Mouse (Mus musculus) neural tube, embryonic 15.5 days (tissue): ENCODE data around the gene Maoa. TPM values are rescaled to one million over a fixed set of nuclear protein-coding genes. Genes with fewer than 3 reads are reported as not detected.

ENCODE experiments used
- ATAC-seq: fragments of 200-750 bp; cut with Nextera tagmentation; 2 replicates; pipeline ENCODE4 v1.8.0; 2017; ENCODE audit warnings: mild to moderate bottlenecking, moderate TSS enrichment, moderate library complexity; ENCODE audit not compliant: low FRiP score
- H3K27ac ChIP-seq: fragments of 300-500 bp; sonication (generic); replicated peaks from 2 replicates; pipeline ENCODE4 v1.5.1; 2015; ENCODE audit warnings: mild to moderate bottlenecking, inconsistent platforms
- H3K27me3 ChIP-seq: fragments of 300-500 bp; sonication (generic); replicated peaks from 2 replicates; pipeline ENCODE4 v1.6.1; 2015; ENCODE audit warnings: inconsistent platforms
- H3K36me3 ChIP-seq: fragments of 300-500 bp; sonication (generic); 2 replicates; pipeline ENCODE4 v1.6.1; 2015; ENCODE audit warnings: inconsistent platforms
- H3K4me1 ChIP-seq: fragments of 300-500 bp; sonication (generic); 2 replicates; pipeline ENCODE4 v1.6.1; 2015; ENCODE audit warnings: inconsistent platforms
- H3K4me2 ChIP-seq: fragments of 300-500 bp; sonication (generic); 2 replicates; pipeline ENCODE4 v1.6.1; 2015; ENCODE audit warnings: inconsistent platforms, mild to moderate bottlenecking, moderate library complexity
- H3K4me3 ChIP-seq: fragments of 300-500 bp; sonication (generic); replicated peaks from 2 replicates; pipeline ENCODE4 v1.5.1; 2015; ENCODE audit warnings: mild to moderate bottlenecking, inconsistent platforms
- H3K9ac ChIP-seq: fragments of 300-500 bp; sonication (generic); replicated peaks from 2 replicates; pipeline ENCODE4 v1.6.1; 2015; ENCODE audit warnings: mild to moderate bottlenecking, inconsistent platforms
- H3K9me3 ChIP-seq: fragments of 300-500 bp; sonication (generic); replicated peaks from 2 replicates; pipeline ENCODE4 v1.6.1; 2016; ENCODE audit warnings: inconsistent platforms
- WGBS: fragments of 180-500 bp; shearing (Covaris S2); methylation state at CpG from one replicate; pipeline ENCODE4 v1.1.7; 2015; ENCODE audit warnings: mixed read lengths; 5-methylcytosine and 5-hydroxymethylcytosine counted together
- polyA plus RNA-seq: library from polyadenylated mRNA; unstranded; fragments of >200 nt; fragmentation: Nextera tagmentation; extraction: Ambion mirVana; gene quantifications from 2 replicates; pipeline ENCODE4 v1.2.1, GENCODE M21; 2015

Gene Maoa
- polyA plus RNA-seq: 23.2 TPM in 2 replicates

DNA sequence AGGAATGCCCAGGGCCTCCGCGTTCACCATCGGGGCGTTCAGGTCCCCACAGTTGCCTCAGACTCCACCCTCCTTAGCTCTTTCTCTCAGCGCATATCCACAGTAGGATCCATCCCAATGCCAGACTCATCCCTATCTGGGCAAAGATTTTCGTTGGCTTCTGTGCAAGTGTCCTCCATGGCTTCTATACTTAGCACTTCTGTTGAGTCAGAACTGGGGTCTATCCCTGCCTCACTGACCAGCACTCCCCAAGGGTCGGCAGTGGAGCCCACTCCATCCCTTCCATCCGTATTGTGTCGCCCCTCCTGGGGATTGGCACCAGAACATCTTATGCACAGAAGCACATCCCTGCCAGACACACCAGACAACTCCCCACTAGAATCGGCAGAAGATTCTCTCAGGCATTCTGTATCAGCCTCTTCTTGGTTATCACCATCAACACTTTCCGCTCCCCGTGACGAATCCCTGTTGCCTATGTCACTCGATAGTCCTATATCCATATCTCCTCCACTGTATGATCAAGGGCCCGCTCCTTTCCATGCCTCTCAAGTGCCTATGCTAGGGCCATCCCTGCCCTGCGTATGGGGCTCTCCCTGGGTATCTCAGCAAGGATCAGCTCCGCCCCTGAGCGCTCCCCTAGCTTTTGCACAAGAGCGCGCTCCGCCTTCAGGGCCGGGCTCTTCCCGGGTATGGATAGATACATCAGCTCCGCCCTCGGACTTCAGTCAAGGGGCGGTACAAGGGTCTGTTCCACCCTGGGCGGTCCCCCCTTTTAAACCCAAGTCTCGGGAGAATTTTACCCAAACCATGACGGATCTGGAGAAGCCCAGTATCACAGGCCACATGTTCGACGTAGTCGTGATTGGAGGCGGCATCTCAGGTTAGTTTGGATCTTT, at the start of gene Maoa:
Gene Maoa (plus strand): TSS at position 665 of the 896 bp plus-strand sequence.
- Histone ChIP-seq H3K9me3 (no peaks in the 10 kb centered on the region), H3K4me2 (peak within 1 kb of the TSS; percentile 63), H3K27ac (peak within 1 kb of the TSS; percentile 88), H3K36me3 (no peaks in the 10 kb centered on the region), H3K4me3 (peak within 1 kb of the TSS; percentile 51), H3K27me3 (no peaks in the 10 kb centered on the region), H3K4me1 (no peaks in the 10 kb centered on the region), H3K9ac (peak within 1 kb of the TSS; percentile 62)
- WGBS: 23% methylated on average over 33 of the region's 33 CpGs
- peak; percentile 86 for ATAC-seq

DNA sequence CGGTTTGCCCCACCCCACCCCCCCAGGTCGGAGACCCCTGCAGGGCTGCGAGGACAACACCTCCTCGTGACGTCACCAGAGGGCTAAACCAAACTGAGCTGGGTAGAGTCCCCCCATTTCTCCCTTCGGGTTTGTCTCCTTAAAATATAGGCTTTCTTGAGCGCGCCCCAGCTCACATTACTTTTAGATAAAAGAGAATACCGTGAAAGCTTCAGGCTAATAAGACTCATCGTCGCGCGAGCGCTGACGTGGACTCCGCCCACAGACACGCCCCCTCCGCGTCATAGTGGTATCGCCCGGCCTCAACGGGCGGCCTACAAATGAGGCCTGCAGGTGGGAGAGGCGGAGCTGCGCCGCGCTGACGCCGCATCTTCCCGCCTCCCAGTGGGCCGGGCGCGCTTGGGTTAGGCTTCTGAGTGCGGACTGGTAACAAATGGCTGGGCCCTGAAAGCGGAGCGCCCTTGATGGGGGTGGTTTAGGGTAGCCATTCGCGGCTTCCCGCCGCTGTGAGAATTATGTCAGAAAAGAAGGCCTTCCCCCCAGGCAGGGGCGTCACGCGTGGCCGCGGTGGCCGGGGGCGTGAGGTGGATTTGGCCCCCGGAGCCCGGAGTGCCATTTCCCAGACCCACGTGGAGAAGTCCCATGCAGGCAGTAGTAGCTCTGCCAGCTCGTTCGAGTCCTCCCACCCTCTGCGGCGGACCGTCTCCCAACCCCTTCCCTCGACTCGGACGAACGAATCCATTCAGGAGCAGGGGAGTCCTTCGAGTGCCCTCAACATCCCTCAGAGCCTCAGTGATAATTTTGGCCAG, 1.1 kb upstream of the Maoa start:
- no peaks in the 10 kb centered on the region for H3K9me3 ChIP-seq
- no peaks in the 10 kb centered on the region for H3K27me3 ChIP-seq
- H3K4me1 ChIP-seq: no peaks in the 10 kb centered on the region
- H3K9ac ChIP-seq: peak overlapping the region; percentile 62
- H3K4me2 ChIP-seq: peak overlapping the region; percentile 63
- H3K36me3 ChIP-seq: no peaks in the 10 kb centered on the region
- peak overlapping the region; percentile 88 for H3K27ac ChIP-seq
- peak overlapping the region; percentile 51 for H3K4me3 ChIP-seq
- 19% methylated on average over 60 of the region's 60 CpGs for WGBS
- peak; percentile 95 for ATAC-seq

DNA sequence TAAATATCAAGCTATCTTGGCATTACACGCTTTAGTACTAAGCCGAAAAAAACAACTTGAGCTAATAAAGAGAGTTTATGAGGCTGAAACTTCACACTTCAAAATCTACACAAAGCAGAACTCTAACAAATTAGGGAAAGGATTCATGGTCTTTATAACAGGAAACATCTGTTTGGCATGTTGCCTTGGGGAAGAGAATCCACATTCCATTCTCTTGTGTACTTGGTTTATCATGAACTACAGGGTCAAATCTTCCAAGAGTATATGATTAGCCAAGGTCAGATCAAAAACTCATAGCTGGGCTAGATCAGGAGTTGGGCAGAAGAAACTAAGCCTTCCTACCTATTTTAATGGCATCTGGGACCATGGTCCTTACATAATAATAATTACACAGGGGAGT, 37.0 kb downstream of the Maoa start:
- WGBS: 67% methylated on average over 2 of the region's 2 CpGs
- ATAC-seq: no peak
- no peak overlapping the region for H3K4me3 ChIP-seq
- H3K27ac ChIP-seq: no peak overlapping the region
- H3K9me3 ChIP-seq: no peaks in the 10 kb centered on the region
- H3K27me3 ChIP-seq: no peaks in the 10 kb centered on the region
- H3K9ac ChIP-seq: no peak overlapping the region
- no peaks in the 10 kb centered on the region for H3K4me1 ChIP-seq
- no peak overlapping the region for H3K4me2 ChIP-seq
- no peaks in the 10 kb centered on the region for H3K36me3 ChIP-seq

DNA sequence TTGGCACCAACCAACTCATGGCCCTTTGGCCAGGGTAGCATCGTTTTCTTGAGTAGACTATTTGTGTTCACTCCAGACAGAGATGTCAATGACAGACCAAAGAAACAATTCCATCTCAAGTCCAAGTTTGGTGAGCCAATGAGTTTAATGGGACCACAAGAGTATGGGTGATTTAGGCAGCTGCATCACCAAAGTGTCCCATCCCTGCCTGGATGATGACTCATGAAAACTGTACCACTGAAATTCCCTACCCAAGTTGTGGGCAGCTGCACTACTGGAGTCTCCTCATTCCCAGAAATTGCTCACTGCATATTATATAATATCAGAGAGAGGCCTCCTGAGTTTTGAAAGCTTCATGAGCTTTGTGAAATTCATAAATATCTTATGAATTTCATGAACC, 86.6 kb downstream of the Maoa start:
- no peak overlapping the region for H3K27ac ChIP-seq
- H3K4me3 ChIP-seq: no peak overlapping the region
- no peaks in the 10 kb centered on the region for H3K36me3 ChIP-seq
- no peak for ATAC-seq
- 89% methylated on average over 1 of the region's 1 CpGs for WGBS
- no peak overlapping the region for H3K9ac ChIP-seq
- no peaks in the 10 kb centered on the region for H3K9me3 ChIP-seq
- no peaks in the 10 kb centered on the region for H3K27me3 ChIP-seq
- no peak overlapping the region for H3K4me2 ChIP-seq
- no peaks in the 10 kb centered on the region for H3K4me1 ChIP-seq

DNA sequence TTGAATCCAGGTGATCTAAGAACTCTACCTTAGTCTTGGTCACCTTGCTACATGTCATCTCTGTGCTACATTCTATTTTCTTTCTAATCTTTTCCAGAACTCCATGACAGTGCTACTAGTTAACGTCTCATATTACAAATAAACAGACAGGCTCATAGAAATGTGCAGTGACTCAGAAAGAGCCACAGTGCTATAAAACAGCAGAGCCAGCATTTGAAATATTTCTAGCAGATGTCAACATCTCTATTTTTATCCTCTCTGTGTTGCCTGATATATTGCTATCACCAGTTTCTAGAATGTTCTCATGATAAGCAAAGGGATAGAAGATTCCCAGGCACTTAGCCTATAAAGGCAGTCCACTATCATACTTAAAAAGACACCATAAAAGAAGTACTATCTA, 94.5 kb downstream of the Maoa start:
- H3K4me1 ChIP-seq: no peaks in the 10 kb centered on the region
- no peaks in the 10 kb centered on the region for H3K36me3 ChIP-seq
- no peaks in the 10 kb centered on the region for H3K27me3 ChIP-seq
- H3K9ac ChIP-seq: no peak overlapping the region
- no peak overlapping the region for H3K4me3 ChIP-seq
- H3K4me2 ChIP-seq: no peak overlapping the region
- no peaks in the 10 kb centered on the region for H3K9me3 ChIP-seq
- ATAC-seq: no peak
- WGBS: 87% methylated on average over 1 of the region's 1 CpGs
- no peak overlapping the region for H3K27ac ChIP-seq

Other genes starting within 250 kb of the Maoa start
- gene Cypt1, start 96.8 kb upstream of the Maoa start, polyA plus RNA-seq: not detected in 2 replicates
- gene Maob, start 197.7 kb downstream of the Maoa start, polyA plus RNA-seq: 3.4 and 5.7 TPM in 2 replicates